Comparison of ENCODE assay signal across 8 mouse cellular contexts in genomic region chr9:48910885-48911537, GRCm38 (mm10). TPM values are rescaled to one million over a fixed set of nuclear protein-coding genes. Genes with fewer than 3 reads are reported as not detected.
DNase-seq lines count a peak whose midpoint lies in the region; ATAC-seq and TF ChIP-seq lines count a peak whose summit lies in the region.

Gene Htr3a (minus strand): TSS chr9:48911099.

- peaks cover 9% of the 10 kb centered on the region; the same call in 1 of the 2 replicates for H3K4me1 ChIP-seq in hindbrain, embryonic 16.5 days (ENCODE audit: control insufficient read depth, insufficient read depth, low read depth, low read length)
- no peaks in the 10 kb centered on the region for H3K4me1 ChIP-seq in midbrain, postnatal 0 days (ENCODE audit: insufficient read depth, low read length)

- WGBS in hindbrain, embryonic 16.5 days, result 6% methylated on average over 9 of the region's 9 CpGs
- WGBS in midbrain, postnatal 0 days, result 16% methylated on average over 9 of the region's 9 CpGs

- no peaks in the 10 kb centered on the region for H3K27me3 ChIP-seq in hindbrain, embryonic 16.5 days (replicated peaks; ENCODE audit: control insufficient read depth, insufficient read depth, low read length)
- H3K27me3 ChIP-seq in midbrain, postnatal 0 days (ENCODE audit: insufficient read depth, low read length), result no peaks in the 10 kb centered on the region

- peak; percentile 94 for ATAC-seq in hindbrain, embryonic 16.5 days
- no peak for ATAC-seq in midbrain, postnatal 0 days (ENCODE audit: low FRiP score)
- ATAC-seq in megakaryocyte, adult 5-6 weeks (ENCODE audit: poor library complexity, severe bottlenecking), result no peak

- peak; percentile 5 for DNase-seq in WW6 (ENCODE audit: low read depth, low spot score)
- DNase-seq in cerebellum, postnatal 10 days, result peak; percentile 95 to 96
- DNase-seq in frontal cortex, postnatal 14 days (ENCODE audit: low spot score in 2 of 2), result peak; percentile 38 to 49
- DNase-seq in left cerebral cortex, adult 9 months (ENCODE audit: low spot score in 2 of 2), result peak; percentile 36 to 71
- DNase-seq in midbrain, postnatal 0 days (ENCODE audit: low spot score), result peak; percentile 89
- DNase-seq in spleen, postnatal 4 days (ENCODE audit: low spot score in 2 of 2), result no peak

- H3K36me3 ChIP-seq in hindbrain, embryonic 16.5 days (ENCODE audit: control insufficient read depth, insufficient read depth, low read length), result no peaks in the 10 kb centered on the region
- no peaks in the 10 kb centered on the region for H3K36me3 ChIP-seq in midbrain, postnatal 0 days (ENCODE audit: insufficient read depth, low read length)

- no peak within 1 kb of the TSS for H3K4me3 ChIP-seq in hindbrain, embryonic 16.5 days (ENCODE audit: low read length)
- no peak within 1 kb of the TSS for H3K4me3 ChIP-seq in midbrain, postnatal 0 days (ENCODE audit: low read depth, low read length)

- no peaks in the 10 kb centered on the region for H3K9me3 ChIP-seq in hindbrain, embryonic 16.5 days (ENCODE audit: control insufficient read depth, low read length)
- H3K9me3 ChIP-seq in midbrain, postnatal 0 days (ENCODE audit: low read length), result no peaks in the 10 kb centered on the region

- no peak within 1 kb of the TSS for H3K4me2 ChIP-seq in hindbrain, embryonic 16.5 days (ENCODE audit: low read length)
- no peak within 1 kb of the TSS for H3K4me2 ChIP-seq in midbrain, postnatal 0 days (ENCODE audit: low read depth, low read length, poor library complexity, severe bottlenecking)

- H3K9ac ChIP-seq in hindbrain, embryonic 16.5 days (ENCODE audit: low read depth, low read length), result no peak within 1 kb of the TSS
- no peak within 1 kb of the TSS for H3K9ac ChIP-seq in midbrain, postnatal 0 days (replicated peaks; ENCODE audit: low read length, poor library complexity, severe bottlenecking)

- TF ChIP-seq CTCF in midbrain, postnatal 0 days (IDR thresholded peaks at IDR 0.05), result no peak

- peak within 1 kb of the TSS; percentile 4 for H3K27ac ChIP-seq in hindbrain, embryonic 16.5 days (ENCODE audit: low read depth, low read length)
- H3K27ac ChIP-seq in midbrain, postnatal 0 days (ENCODE audit: low read depth, low read length), result no peak within 1 kb of the TSS

RNA-seq across cellular contexts. Expression of gene Htr3a, which starts in this region (rescaled TPM):
- polyA plus RNA-seq in hindbrain, embryonic 16.5 days (2015; fragmentation: Nextera tagmentation; extraction: Ambion mirVana), result 1.5 and 1.7 TPM in 2 replicates
- 0.93 and 1.4 TPM in 2 replicates for total RNA-seq in midbrain, postnatal 0 days (2014; rRNA removed)
- 0.54 and 0.72 TPM in 2 replicates for polyA plus RNA-seq in midbrain, postnatal 0 days (2015; fragmentation: Nextera tagmentation; extraction: Ambion mirVana)
- not detected in 2 replicates for total RNA-seq in megakaryocyte, adult 5-6 weeks (2015)
- total RNA-seq in megakaryocyte, adult 5-6 weeks (2017), result not detected in 2 replicates

Comparison
In these comparisons a context has a peak if more than half of its experiments do, and no peak if none do; other contexts are left out.
1. DNase-seq: peak in WW6 (single experiment), cerebellum, postnatal 10 days (2 of 2), frontal cortex, postnatal 14 days (2 of 2), left cerebral cortex, adult 9 months (2 of 2) and midbrain, postnatal 0 days (single experiment); none in spleen, postnatal 4 days (0 of 2).